Mouse (Mus musculus) heart, embryonic 16.5 days (tissue): ENCODE data around the gene Slc9a9. TPM values are rescaled to one million over a fixed set of nuclear protein-coding genes. Genes with fewer than 3 reads are reported as not detected.
A peak's percentile ranks its signal among the peaks of the same experiment; 100 is the strongest.

Source experiments
- ATAC-seq: fragments of 200-750 bp; cut with Nextera tagmentation; replicated peaks from 2 replicates; pipeline ENCODE4 v1.8.0; 2017; ENCODE audit warnings: moderate number of reproducible peaks; ENCODE audit not compliant: insufficient read depth, low FRiP score; ENCODE audit errors: extremely low read depth
- H3K27ac ChIP-seq: fragments of 300-500 bp; sonication (generic); 2 replicates; pipeline ENCODE4 v1.5.1; 2014; ENCODE audit warnings: mild to moderate bottlenecking, low read length, control low read depth, moderate library complexity
- H3K27me3 ChIP-seq: fragments of 300-500 bp; sonication (generic); 2 replicates; pipeline ENCODE4 v1.6.1; 2014; ENCODE audit warnings: low read length, mixed read lengths; ENCODE audit not compliant: control insufficient read depth, insufficient read depth
- H3K36me3 ChIP-seq: fragments of 300-500 bp; sonication (generic); 2 replicates; pipeline ENCODE4 v1.6.1; 2014; ENCODE audit not compliant: control insufficient read depth, insufficient read depth
- H3K4me1 ChIP-seq: fragments of 300-500 bp; sonication (generic); 2 replicates; pipeline ENCODE4 v1.6.1; 2014; ENCODE audit warnings: low read length, mixed read lengths; ENCODE audit not compliant: control insufficient read depth, insufficient read depth
- H3K4me2 ChIP-seq: fragments of 300-500 bp; sonication (generic); 2 replicates; pipeline ENCODE4 v1.6.1; 2014; ENCODE audit warnings: low read depth, mild to moderate bottlenecking, control low read depth, low read length
- H3K4me3 ChIP-seq: fragments of 300-500 bp; sonication (generic); 2 replicates; pipeline ENCODE4 v1.5.1; 2014; ENCODE audit warnings: mild to moderate bottlenecking, control low read depth, low read length
- H3K9ac ChIP-seq: fragments of 300-500 bp; sonication (generic); 2 replicates; pipeline ENCODE4 v1.6.1; 2014; ENCODE audit warnings: low read length, control low read depth
- H3K9me3 ChIP-seq: fragments of 300-500 bp; sonication (generic); replicated peaks from 2 replicates; pipeline ENCODE4 v1.6.1; 2016; ENCODE audit warnings: low read length; ENCODE audit not compliant: control insufficient read depth
- WGBS: fragments of 180-500 bp; shearing (Covaris S2); extraction: QIAGEN DNeasy Blood & Tissue Kit; methylation state at CpG from one replicate; pipeline ENCODE4 v1.1.7; 2014; 5-methylcytosine and 5-hydroxymethylcytosine counted together
- polyA plus RNA-seq: library from polyadenylated mRNA; unstranded; fragments of >200 nt; fragmentation: Nextera tagmentation; extraction: Ambion mirVana; gene quantifications from 2 replicates; pipeline ENCODE4 v1.2.1, GENCODE M21; 2015

The Slc9a9 gene
- polyA plus RNA-seq, 1 experiment from 2014 or later = 6.3 TPM

DNA sequence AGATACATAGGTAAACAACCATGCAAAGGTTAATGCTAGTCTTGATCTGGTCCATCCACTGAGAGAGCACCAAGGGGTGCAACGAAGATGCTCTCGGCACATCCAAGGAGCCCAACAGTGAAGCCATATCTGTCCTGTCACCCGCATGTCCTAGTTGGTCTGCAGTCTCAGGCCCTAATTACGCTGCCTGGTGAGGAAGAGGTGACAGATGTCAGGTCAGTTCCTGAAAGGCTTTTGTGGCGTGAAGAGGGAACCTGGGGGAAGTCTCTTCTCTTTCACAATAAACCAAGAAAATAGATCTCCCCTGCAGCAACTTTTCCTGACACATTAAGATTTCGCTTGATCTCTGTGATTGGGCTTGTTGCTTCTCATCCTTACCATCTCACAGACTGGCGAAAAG, 277.5 kb downstream of the Slc9a9 start:
- H3K9me3 ChIP-seq = no peaks in the 10 kb centered on the region
- H3K4me2 ChIP-seq = no peak overlapping the region
- 74% methylated on average over 7 of the region's 7 CpGs for WGBS
- no peak overlapping the region for H3K27ac ChIP-seq
- no peak overlapping the region for H3K9ac ChIP-seq
- no peaks in the 10 kb centered on the region for H3K27me3 ChIP-seq
- H3K4me3 ChIP-seq = no peak overlapping the region
- no peaks in the 10 kb centered on the region for H3K4me1 ChIP-seq
- H3K36me3 ChIP-seq = no peaks in the 10 kb centered on the region
- no peak for ATAC-seq

DNA sequence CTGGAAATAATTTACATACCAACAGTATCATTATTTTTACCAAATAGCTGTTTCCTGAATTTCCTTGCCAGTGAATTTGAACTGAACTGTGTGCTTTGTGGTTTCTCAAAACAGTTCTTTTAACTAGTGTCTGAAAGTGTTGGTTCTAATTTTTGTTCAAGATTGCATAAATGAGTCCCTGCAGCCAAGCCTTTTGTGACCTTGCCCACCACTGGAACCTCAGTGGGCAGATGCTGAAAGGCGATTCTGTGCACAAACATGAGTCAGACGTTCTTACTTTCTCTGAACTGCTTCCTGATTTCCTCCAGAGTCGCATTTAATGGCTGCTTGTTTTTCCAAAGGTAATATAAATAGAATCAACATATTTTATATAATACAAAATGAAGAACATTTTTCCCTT, 281.0 kb downstream of the Slc9a9 start:
- Histone ChIP-seq H3K4me3 (no peak overlapping the region), H3K27me3 (no peaks in the 10 kb centered on the region), H3K4me2 (no peak overlapping the region), H3K9me3 (no peaks in the 10 kb centered on the region), H3K27ac (no peak overlapping the region), H3K9ac (no peak overlapping the region), H3K36me3 (no peaks in the 10 kb centered on the region), H3K4me1 (no peaks in the 10 kb centered on the region)
- ATAC-seq = no peak
- WGBS = 57% methylated on average over 3 of the region's 3 CpGs

DNA sequence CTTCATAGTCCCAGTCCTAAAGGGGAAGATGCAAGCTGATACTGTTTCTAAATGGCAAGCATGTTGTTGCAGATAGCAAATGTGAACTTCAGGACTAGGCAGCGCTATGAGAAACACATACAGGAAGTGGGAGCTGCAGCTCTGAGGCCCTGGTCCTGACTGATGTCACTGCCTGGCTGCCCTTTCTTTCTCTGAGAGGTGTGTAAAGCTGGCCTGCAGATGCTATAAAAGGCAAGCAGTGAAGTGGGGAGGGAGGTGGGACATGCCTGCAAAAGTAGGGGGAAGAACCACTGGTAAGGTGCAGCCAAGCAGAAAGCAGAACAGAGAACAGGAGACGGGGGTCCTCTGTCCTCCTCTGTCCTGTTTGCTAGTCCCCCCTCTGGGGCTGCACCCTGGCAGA, 285.9 kb downstream of the Slc9a9 start:
- peak; percentile 60 for ATAC-seq
- 34% methylated on average over 2 of the region's 2 CpGs for WGBS
- Histone ChIP-seq H3K4me3 (no peak overlapping the region), H3K4me2 (no peak overlapping the region), H3K27ac (no peak overlapping the region), H3K4me1 (0 out of 2 replicates have a peak, but pooled peaks cover 4% of the 10 kb centered on the region), H3K36me3 (no peaks in the 10 kb centered on the region), H3K9ac (no peak overlapping the region), H3K9me3 (no peaks in the 10 kb centered on the region), H3K27me3 (no peaks in the 10 kb centered on the region)

DNA sequence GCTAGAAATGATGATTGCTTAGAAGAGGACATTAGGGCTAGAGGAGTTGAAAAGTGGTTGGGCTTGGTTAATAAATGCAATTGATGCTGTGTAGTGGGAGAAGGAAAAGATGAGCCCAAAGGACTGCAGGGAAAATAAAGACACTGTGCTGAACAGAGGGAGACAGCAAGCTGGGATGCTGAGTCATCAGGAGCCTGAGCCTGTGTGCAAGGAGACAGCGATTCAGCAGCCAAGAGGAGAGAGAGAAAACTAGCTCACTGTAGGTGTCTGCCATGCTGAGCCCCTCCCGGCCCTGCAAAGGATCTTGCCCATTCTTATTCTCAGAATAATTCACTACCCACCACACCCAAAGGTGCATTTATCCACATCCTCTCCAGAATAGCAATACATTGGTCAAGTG, 288.7 kb downstream of the Slc9a9 start:
- Histone ChIP-seq H3K27me3 (no peaks in the 10 kb centered on the region), H3K4me3 (no peak overlapping the region), H3K4me2 (no peak overlapping the region), H3K27ac (no peak overlapping the region), H3K9me3 (no peaks in the 10 kb centered on the region), H3K9ac (no peak overlapping the region), H3K4me1 (peaks cover 7% of the 10 kb centered on the region; the same call in 1 of the 2 replicates), H3K36me3 (no peaks in the 10 kb centered on the region)
- no peak for ATAC-seq
- 66% methylated on average over 2 of the region's 2 CpGs for WGBS

DNA sequence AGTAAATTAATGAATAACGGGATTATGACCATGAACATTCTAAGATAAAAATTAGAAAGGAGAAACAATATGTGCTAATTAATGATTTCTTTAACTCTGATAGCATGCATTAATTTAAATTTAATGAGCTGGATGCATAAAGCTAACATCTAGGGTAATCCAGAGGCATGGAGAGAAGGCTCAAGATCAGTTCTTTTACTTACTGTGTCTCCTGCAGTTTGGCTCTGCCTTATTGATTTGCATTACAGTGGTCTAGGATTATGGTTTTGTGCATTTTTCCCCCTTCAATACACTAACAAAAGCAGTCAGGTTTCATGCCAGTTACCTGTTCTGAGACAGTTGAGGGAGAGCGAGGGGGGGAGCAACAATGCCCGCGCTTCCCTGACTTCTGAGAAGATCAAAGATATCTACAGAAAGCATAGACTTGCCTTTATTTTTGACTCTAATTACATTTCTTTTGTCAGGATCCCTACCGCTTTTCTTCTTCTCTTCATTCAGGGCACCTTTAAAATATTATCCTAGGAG, 298.9 kb downstream of the Slc9a9 start:
- no peak overlapping the region for H3K9ac ChIP-seq
- no peaks in the 10 kb centered on the region for H3K4me1 ChIP-seq
- H3K27me3 ChIP-seq = no peaks in the 10 kb centered on the region
- H3K36me3 ChIP-seq = no peaks in the 10 kb centered on the region
- no peak overlapping the region for H3K4me3 ChIP-seq
- H3K9me3 ChIP-seq = no peaks in the 10 kb centered on the region
- no peak overlapping the region for H3K4me2 ChIP-seq
- H3K27ac ChIP-seq = no peak overlapping the region
- WGBS = 82% methylated on average over 5 of the region's 5 CpGs
- no peak for ATAC-seq

DNA sequence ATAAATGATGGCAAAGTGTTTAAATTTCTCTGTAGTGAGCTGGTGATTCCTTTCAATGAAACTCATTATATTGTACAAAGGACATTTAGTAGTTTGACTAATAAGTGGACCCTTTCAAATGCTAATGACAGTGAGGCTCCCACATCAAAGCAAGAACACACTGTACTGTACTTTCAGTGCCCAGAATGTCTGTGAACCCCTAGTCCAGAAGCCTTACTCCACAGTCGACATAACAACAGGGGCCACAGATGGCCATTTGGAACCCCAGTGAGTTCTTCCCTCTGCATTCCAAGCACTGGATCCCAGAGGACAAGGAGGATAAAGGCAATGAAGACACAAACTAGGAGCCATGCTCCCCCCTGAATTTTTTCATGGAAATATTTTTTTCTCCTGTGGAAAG, 299.4 kb downstream of the Slc9a9 start:
- ATAC-seq = no peak

DNA sequence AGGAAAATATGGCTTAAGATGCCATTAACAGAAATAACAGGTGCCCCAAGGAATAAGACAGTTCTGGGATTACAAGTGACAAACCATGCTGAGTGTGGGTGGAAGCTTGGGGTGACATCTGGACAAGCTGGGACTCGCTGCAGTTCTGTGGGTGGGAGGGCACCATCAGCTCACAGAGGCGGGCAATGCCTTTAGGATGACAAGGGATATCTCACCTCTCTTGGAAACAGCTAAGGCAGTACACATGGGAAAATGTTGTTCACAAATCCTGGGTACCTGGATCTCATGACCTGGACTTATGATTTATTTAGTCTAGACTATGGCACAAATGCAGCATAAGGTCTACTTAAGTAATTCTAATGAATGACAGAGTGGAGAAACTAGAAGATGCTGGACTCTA, 302.3 kb downstream of the Slc9a9 start:
- Histone ChIP-seq H3K9ac (no peak overlapping the region), H3K4me1 (no peaks in the 10 kb centered on the region), H3K9me3 (peaks cover 5% of the 10 kb centered on the region; the same call in 1 of the 2 replicates), H3K27ac (no peak overlapping the region), H3K27me3 (no peaks in the 10 kb centered on the region), H3K4me3 (no peak overlapping the region), H3K4me2 (no peak overlapping the region), H3K36me3 (no peaks in the 10 kb centered on the region)
- ATAC-seq = no peak
- WGBS = 59% methylated on average over 2 of the region's 2 CpGs

More for the DNA sequence above, 299.4 kb downstream of the Slc9a9 start:
- no peak overlapping the region for H3K9ac ChIP-seq
- no peak overlapping the region for H3K27ac ChIP-seq
- no peak overlapping the region for H3K4me3 ChIP-seq
- H3K4me1 ChIP-seq = no peaks in the 10 kb centered on the region
- no peaks in the 10 kb centered on the region for H3K27me3 ChIP-seq
- no peaks in the 10 kb centered on the region for H3K36me3 ChIP-seq
- H3K4me2 ChIP-seq = no peak overlapping the region
- 58% methylated on average over 1 of the region's 1 CpGs for WGBS
- H3K9me3 ChIP-seq = no peaks in the 10 kb centered on the region

DNA sequence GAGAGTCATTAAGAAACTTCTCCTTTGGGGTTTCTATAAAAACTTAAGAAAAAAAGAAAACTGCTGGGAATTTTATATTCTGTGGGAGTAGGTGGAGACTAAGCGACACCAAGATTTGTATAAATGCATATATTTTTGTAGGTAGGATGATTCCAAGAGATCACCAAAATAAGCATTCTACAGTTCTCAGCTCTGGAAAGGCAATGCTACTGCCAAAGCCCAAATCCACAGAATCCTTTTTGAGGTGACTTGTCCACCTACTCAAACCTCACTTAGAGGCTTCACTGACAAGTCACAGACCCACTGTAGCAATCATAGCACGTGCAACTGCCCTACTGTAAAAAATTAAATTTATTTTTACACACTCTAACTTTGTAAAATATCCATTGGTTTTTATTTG, 303.0 kb downstream of the Slc9a9 start:
- Histone ChIP-seq H3K36me3 (no peaks in the 10 kb centered on the region), H3K27ac (no peak overlapping the region), H3K4me3 (no peak overlapping the region), H3K9ac (no peak overlapping the region), H3K9me3 (peaks cover 5% of the 10 kb centered on the region; the same call in 1 of the 2 replicates), H3K27me3 (no peaks in the 10 kb centered on the region), H3K4me2 (no peak overlapping the region), H3K4me1 (no peaks in the 10 kb centered on the region)
- no peak for ATAC-seq
- 87% methylated on average over 2 of the region's 2 CpGs for WGBS

DNA sequence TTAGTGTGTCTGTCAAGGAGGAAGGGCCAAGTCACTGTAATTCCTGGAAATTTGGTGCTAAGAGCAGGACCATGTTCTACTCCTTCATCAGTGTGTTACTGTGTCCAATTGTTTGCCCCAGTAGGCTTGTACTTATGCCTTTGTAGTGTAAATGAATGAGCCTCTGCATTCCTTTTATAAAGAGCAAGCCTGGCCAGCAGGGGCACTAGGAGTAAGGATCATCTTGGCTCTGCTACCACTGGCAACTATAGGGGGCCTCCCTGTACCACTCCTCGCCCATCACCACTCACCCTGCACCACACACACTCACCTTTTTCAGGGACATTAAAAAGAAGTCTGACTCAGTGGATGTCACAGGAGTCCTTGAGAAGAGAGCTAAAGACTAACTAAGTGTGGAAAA, 306.5 kb downstream of the Slc9a9 start:
- no peak for ATAC-seq
- no peak overlapping the region for H3K4me2 ChIP-seq
- no peaks in the 10 kb centered on the region for H3K36me3 ChIP-seq
- H3K4me3 ChIP-seq = no peak overlapping the region
- 76% methylated on average over 1 of the region's 1 CpGs for WGBS
- no peaks in the 10 kb centered on the region for H3K4me1 ChIP-seq
- H3K9ac ChIP-seq = no peak overlapping the region
- no peaks in the 10 kb centered on the region for H3K27me3 ChIP-seq
- no peak overlapping the region for H3K27ac ChIP-seq
- H3K9me3 ChIP-seq = peaks cover 5% of the 10 kb centered on the region; the same call in 1 of the 2 replicates
